Mouse (Mus musculus) c-Kit-negative CD71-positive TER-119-positive erythroid progenitor cells, embryonic 14.5 days (primary cell): Measurements from ENCODE around the gene Dlgap1.
"Not testable (repeated sequence)": the region's sequence is repeated elsewhere in the genome, so short reads cannot be mapped to it uniquely, and the experiment has no call there.

Source experiments
- DNase-seq: peaks from one replicate; pipeline ENCODE4 v3.0.0-alpha.2; 2013; ENCODE audit warnings: low read depth, low spot score

Gene Dlgap1

GRCm38 (mm10) chr17:70527101-70527500 lies 558.2 kb downstream of the Dlgap1 start:
- DNase-seq, result no peak

GRCm38 (mm10) chr17:70528196-70529187 lies 559.6 kb downstream of the Dlgap1 start:
- no peak for DNase-seq

DNA sequence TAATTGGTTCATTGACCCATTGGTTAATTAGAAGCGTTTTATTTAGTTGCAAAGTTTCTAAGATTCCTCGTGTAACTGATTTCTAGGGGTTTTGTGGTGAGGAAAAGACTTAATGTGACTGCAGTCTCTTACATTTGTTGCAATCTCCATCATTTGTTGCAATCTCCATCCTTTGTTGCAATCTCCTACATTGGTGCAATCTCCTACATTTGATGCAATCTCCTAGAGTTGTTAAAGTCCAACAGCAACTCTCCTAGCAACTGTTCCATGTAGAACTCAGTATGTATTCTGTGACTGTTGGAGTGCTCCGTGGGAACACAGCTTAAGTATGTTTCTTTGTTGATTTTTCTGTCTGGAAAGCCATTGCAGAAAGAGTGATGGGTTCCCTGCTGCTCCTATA lies 565.4 kb downstream of the Dlgap1 start:
- DNase-seq, result no peak

- no peak for DNase-seq
Observed at GRCm38 (mm10) chr17:70541816-70542215, 572.9 kb downstream of the Dlgap1 start.

GRCm38 (mm10) chr17:70550793-70551192 lies 581.9 kb downstream of the Dlgap1 start:
- no peak for DNase-seq

DNA sequence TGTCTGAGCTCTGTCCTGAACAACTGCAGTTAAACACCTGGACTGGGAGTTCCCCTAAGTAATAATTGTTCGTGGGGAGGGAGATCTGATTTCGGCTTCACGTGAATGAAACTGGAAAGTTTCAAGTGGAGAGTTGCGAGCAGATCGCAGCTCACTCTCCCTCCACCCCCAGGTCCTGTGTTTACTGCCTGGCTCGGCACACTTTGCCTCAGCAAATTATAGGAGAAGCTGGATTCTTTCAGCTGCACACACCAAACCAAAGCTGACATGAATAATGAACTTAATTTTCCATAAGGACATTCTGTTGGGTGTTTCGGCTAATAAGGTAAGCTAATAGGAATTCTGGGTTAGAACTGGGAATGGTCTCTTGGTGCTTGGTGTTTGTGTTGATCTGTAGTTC lies 592.7 kb downstream of the Dlgap1 start:
- DNase-seq, result no peak

DNA sequence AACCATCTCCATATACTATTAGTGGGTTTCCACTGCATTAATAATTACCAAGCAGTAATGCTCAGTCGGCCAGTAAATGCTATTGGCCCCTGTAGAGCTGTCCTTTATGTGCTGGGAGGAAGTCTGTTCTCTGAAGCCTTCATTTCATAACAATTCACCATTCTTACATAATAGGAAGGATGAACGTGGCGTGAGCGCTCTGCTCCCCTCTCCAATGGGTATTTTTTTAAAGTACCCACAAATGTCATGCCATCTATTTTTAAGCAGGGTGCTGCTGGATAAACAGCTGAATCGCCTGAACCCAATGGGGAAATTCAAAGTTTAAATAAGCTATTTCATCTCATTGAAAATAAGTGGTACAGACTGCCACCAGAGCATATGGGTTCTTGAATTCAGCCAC lies 602.0 kb downstream of the Dlgap1 start:
- DNase-seq, result no peak

DNA sequence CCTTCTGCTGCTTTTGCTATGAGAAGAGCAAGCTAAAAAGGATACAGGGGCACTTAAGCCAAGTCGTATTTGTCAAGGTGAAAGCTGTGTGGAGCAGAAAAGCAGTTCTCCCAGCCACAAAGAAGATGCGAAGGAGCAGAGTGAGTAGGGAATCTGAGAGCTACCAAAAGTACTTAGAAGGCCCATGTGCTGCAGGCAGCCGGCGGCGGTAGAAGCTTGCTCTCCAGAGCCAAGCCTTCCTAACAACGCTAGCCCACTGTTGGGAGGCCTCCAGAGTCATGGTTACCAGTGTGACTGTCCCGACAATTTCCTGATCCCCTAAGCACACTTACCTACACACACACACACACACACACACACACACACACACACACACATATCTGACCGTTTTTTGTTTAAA lies 614.2 kb downstream of the Dlgap1 start:
- DNase-seq, result no peak

DNA sequence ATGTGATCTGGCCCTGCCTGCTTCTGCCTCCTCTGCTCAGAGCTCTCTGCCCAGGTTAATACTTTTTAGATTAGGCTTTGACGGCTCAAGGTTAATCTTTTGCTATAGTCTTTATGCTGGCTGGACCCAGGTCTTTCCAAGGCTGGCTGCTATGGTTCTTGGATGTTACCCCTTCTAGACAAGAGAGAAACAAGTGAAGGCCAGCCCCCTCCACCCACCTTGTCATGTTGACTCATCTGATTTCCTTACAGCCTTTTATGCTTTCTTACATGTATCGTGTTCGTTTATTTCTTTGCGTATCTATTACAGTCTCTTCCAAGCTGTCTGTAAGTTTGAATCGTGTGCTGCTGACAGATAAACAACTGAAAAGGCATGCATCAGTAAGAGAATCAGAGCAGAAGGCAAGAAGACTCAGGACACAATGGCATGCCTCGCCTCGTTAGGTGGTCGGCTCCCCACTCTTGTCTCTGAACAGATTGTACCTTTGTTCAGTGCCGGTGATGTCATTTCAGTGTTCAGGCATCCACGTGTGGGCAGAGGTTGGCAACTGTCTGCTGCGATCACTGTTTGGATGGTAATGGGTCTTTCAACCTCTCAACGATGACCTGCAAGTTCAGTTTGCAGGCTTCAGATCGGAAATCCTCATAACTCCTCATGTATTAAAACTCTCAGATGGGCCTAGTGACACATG lies 618.0 kb downstream of the Dlgap1 start:
- DNase-seq, result no peak

GRCm38 (mm10) chr17:70587975-70588630 lies 619.2 kb downstream of the Dlgap1 start:
- not testable (repeated sequence) for DNase-seq

GRCm38 (mm10) chr17:70588691-70589090 lies 619.8 kb downstream of the Dlgap1 start:
- no peak for DNase-seq

GRCm38 (mm10) chr17:70589140-70589539 lies 620.3 kb downstream of the Dlgap1 start:
- no peak for DNase-seq

GRCm38 (mm10) chr17:70590506-70590905 lies 621.6 kb downstream of the Dlgap1 start:
- no peak for DNase-seq

DNA sequence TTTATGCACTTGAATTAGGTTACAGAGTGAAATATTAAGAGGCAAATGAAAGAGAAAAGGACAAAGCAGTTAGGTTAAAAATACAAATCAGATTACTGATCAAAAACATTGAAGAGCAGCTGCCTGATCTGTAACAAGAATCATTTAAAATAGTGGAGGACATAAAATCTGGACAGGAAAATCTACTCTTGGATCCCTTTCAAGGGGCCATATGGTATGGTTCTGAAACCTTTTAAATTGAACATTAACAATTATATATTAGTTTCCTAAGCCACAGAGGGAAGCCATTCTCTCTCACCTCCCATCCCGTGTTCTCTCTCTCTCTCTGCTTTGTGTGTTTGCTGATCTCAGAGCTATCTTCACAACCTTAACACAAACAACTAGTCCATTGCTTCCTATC lies 625.4 kb downstream of the Dlgap1 start:
- no peak for DNase-seq

DNA sequence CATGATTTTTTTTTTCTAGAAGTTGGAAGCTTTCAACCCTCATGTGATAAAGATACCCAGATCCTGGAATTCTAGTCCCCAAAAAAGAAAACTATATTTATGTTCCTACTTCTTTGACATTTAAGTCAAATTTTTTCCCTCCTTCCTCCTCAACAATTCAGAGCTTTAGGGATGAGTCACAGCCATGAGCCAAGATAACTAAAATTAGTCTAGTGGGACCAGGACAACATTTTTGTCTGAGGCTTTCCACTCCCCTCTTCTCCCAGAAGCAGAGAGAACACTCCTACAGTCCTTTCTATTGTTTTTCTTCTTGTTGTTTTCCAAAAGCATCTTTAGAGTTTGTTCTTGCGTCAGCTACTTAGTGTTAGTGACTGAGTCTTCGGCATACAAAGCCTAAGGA lies 627.5 kb downstream of the Dlgap1 start:
- DNase-seq, result no peak

DNA sequence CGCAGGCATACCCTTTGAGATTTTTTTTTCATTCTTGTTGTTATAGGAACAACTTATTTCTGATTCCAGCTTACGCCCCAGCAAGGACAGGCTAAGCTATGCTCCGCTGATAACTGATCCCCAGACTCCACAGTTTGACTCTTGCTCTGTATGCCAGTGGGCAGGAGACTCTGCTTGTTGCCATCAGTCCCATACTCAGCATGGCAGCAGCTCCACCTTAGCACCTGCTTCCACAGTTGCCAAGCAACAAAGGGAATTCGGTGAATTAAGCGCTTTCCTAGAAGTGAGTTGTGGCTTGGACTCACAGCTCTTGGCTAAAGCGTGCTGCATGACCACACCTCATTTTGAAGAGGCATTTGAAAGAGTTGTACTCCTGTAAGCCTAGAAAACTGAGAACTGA lies 631.6 kb downstream of the Dlgap1 start:
- DNase-seq, result no peak

DNA sequence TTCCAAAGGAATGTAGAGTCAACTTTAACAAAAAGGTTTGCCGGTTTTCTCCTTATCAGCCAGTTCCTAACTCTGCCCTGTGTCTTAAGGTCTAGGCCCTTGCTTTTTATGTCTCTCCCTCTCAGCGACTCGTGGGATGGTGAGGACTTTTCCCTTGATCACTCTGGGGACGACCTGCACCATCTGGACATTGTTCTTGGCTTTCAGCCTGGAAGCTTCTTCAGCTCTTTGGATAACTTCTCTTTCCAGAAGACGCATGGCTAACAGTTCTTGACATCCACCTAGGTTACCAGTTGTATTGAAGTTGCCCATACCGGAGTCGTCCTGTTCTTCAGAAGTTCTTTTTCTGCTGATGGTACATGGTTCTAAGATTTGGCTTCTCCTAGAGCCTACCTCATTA lies 633.2 kb downstream of the Dlgap1 start:
- DNase-seq, result no peak

DNA sequence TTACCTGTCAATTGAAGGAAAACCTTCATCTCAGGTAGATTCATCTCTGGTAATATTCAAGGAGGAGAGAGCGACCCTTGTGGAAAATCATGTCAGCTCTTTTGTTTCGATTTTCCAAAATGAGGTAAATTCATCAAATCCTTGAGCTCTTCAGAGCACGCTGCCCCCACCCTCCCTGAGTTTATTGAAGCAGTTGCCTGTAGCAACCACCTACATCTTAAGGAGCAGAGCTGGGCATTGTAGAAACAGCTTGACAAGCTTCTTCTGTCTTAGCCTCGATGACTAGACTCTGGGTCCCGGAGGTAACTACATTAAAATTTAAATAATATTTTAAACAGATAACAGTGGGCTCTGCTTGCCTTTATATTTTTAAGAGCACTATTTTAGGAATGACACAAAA lies 636.8 kb downstream of the Dlgap1 start:
- no peak for DNase-seq

DNA sequence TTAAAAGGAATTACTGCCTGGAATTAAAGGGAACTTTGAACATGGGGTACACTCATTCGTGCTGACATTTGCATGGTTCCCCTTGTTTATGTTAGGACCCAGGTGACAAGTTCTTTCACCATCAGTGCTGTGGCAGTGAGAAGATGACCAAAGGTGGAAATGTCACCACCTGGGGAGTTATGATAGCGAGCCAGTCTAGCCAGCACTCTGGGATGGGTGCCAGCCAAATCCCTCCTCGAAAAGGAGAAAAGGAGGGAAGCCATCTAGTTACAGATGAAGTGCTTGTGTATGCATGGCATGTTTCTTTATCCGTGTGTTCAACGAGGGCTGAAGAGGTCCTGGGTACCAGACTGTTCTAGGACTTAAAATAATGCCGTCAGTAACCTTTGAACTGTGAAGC lies 643.3 kb downstream of the Dlgap1 start:
- DNase-seq, result no peak

- DNase-seq, result no peak
Observed at GRCm38 (mm10) chr17:70613897-70614296, 645.0 kb downstream of the Dlgap1 start.

DNA sequence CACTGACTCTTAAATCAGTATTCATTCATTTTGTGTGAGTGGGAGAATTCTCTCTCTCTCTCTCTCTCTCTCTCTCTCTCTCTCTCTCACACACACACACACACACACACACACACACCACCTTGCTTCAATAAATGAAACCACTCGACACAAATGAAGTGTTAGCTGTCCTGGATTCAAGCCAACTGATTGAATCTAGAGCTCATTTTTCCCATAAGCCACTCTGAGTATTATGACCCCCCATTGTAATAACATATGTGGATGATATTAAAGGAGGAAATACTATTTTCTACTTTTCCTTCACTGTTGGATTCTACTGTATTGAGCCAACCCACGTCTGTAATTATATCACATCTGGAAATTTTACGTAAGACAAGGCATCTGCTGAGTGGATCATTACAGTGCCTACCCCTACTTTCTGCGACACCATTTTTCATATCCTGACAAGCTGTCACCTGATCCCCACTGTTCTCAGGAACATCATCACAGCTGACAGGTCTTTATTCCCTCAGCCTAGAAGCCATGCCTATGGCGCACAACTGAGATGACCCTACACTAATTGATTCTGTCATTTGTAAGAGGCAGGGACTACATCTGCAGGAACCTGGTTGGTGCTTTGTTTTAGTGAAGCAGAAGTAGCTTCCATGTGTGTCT lies 645.7 kb downstream of the Dlgap1 start:
- DNase-seq, result no peak

- no peak for DNase-seq
Observed at GRCm38 (mm10) chr17:70622493-70622892, 653.6 kb downstream of the Dlgap1 start.
